Mouse (Mus musculus) B cell, adult 2 months (primary cell): Measurements from ENCODE around the gene C2cd4d.

ENCODE experiments used
- DNase-seq, 2 experiments: peaks; one replicate each; pipeline ENCODE4 v3.0.0; 2022

The C2cd4d gene

GRCm38 (mm10) chr3:94377028-94377923 lies 15.0 kb downstream of the C2cd4d start:
- no peak for DNase-seq

- no peak for DNase-seq
These were observed 17.7 kb downstream of the C2cd4d start for GRCm38 (mm10) chr3:94379831-94380510.

- no peak for DNase-seq
These were observed 20.1 kb downstream of the C2cd4d start for GRCm38 (mm10) chr3:94382308-94382707.

GRCm38 (mm10) chr3:94383476-94383875 lies 21.2 kb downstream of the C2cd4d start:
- DNase-seq: no peak

DNA sequence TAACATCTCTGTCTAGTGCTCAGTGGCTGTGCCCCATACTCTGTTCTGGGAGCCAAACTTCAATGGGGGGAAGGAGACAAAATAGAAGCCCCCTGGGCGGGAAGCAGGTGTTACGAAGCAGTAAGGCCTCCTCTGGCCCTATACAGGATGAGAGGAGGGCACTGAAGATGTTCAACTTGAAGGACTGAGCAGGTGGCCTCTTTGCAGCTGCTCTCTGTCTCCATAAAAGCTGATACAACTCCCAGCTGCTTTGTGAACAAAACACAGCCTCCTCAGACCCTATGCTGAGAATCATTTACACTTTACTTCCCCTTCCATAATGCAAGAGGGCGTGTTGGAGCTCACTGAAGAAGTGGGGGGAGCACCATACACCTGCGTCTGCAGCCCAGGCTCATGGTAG lies 24.4 kb downstream of the C2cd4d start:
- no peak for DNase-seq

GRCm38 (mm10) chr3:94387391-94387790 lies 25.2 kb downstream of the C2cd4d start:
- no peak for DNase-seq

- DNase-seq: no peak
These were observed 25.8 kb downstream of the C2cd4d start for GRCm38 (mm10) chr3:94388047-94388446.

- no peak for DNase-seq
These were observed 27.2 kb downstream of the C2cd4d start for GRCm38 (mm10) chr3:94389420-94389819.

DNA sequence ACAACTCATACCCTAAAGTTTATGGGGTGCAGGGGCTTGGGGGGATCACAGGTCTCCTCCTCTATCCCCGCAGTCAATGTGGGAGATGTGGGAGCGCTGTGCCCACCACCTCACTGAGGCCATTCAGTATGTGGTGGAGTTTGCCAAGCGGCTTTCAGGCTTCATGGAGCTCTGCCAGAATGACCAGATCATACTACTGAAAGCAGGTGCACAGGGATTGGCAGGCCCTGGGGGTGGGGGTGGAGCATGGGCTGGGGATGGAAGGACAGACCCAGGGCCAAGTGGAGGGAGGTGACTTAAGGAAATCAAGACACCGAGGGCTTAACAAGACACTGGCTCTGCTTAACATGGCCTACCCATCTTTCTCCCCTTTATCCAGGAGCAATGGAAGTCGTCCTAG lies 28.8 kb downstream of the C2cd4d start:
- no peak for DNase-seq

DNA sequence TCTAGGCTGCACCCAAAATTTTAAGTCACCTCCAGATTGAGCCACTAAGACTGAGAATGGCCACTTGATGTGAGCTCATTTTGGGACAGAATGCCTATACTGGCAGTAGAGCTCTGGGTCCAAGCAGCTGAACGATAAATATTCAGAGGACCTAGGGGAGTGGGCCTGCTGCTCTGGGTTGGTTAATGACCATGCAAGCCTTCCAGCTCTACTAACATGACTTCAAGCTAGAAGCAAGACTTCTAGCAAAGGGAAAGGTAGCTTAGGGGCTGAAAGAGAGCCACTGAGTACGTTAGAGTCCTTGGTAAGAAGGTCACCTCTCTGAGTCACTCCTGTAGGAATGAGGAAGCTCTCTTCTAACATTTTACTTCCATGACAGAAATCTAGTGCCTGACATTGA lies 29.9 kb downstream of the C2cd4d start:
- no peak for DNase-seq

DNA sequence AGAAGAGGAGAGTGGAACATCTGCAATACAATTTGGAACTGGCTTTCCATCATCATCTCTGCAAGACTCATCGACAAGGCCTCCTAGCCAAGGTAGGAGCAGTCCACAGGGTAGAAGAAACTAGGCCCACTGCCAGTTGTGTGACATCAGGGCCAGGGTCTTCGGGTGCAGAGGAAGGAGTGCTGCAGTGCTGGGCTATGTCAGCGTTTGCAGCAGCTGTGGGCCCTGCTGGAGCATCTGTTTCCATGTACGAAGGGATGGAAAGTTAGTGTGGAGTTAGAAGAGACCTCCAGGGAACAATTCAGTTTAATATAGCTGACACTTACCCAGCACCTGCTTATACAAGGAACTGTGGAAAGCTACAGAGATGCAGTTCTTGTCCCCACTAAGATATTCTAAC lies 30.8 kb downstream of the C2cd4d start:
- DNase-seq: no peak

- no peak for DNase-seq
These were observed 34.1 kb downstream of the C2cd4d start for GRCm38 (mm10) chr3:94396336-94396735.

DNA sequence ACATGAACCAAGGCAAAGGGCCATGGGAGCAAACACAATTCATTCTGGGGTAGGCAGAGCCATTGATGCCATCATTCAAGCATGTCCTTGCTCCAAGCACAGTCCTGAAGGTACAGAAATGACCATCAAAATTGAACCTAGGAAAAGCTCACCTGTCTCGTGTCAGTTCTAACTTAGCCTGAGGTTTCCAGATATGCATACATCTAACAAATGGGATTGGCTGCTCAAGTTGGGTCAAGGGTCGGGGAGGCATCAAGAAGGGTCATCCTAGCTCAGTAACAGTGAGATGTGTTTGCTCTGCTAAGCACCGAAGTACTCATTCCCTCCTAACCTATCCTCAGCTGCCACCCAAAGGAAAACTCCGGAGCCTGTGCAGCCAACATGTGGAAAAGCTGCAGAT lies 34.6 kb downstream of the C2cd4d start:
- DNase-seq: no peak

DNA sequence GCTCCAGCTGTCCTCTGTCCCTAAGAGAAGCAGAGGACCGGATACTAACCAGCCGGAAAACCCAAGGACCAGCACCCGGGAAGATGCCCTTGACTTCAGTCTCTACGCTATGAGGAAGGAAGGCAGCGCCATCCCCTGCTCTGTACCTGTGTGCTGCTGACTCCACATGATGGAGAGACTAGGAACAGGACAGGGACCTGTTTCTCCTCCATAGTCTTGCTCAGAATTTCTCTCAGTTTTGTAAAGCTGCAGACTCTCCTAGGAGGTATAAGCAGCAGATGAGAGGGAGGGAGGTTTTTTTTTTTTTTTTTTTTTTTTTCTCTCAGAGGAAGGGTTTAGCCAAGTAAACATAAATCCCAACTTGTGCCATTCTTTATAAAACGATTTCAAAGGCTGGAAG lies 36.0 kb downstream of the C2cd4d start, which contains the start of gene Lingo4:
Lingo4 (plus strand) TSS at position 301 of the 400 bp plus-strand sequence.
- DNase-seq: no peak

GRCm38 (mm10) chr3:94398943-94399481 lies 36.8 kb downstream of the C2cd4d start:
- no peak for DNase-seq

- no peak for DNase-seq
These were observed 37.5 kb downstream of the C2cd4d start for GRCm38 (mm10) chr3:94399663-94400310.

DNA sequence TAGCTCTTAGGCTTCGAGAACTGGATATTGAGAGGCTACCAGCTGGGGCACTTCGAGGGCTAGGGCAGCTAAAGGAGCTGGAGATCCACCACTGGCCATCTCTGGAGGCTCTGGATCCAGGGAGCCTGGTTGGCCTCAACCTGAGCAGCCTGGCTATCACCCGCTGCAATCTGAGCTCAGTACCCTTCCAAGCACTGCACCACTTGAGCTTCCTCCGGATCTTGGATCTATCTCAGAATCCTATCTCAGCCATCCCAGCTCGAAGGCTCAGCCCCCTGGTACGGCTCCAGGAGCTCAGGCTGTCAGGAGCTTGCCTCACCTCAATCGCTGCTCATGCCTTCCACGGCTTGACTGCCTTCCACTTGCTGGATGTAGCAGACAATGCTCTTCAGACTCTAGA lies 40.2 kb downstream of the C2cd4d start:
- DNase-seq: no peak

- no peak for DNase-seq
These were observed 42.3 kb downstream of the C2cd4d start for GRCm38 (mm10) chr3:94404366-94405054.

GRCm38 (mm10) chr3:94405561-94405960 lies 43.3 kb downstream of the C2cd4d start:
- DNase-seq: no peak

DNA sequence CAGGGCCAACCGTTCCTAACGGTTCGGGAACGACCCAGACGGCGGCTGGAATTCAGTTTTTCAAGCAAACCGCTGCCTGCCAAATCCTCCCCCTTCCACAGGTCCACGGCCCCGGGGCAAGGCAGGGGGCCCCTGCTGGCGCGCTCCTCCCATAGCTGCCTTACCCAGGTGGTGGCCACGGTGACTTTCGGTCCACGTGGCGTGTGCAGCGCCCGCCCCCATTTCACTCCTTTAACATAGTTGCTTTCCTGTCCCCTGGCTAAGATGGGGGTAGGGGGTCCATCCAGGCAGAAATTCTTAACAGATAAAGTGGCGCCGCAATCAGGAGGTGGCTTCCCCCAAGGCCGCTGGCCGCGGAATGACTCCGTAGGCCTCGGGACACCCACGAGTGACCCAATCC lies 50.3 kb downstream of the C2cd4d start:
- no peak for DNase-seq

DNA sequence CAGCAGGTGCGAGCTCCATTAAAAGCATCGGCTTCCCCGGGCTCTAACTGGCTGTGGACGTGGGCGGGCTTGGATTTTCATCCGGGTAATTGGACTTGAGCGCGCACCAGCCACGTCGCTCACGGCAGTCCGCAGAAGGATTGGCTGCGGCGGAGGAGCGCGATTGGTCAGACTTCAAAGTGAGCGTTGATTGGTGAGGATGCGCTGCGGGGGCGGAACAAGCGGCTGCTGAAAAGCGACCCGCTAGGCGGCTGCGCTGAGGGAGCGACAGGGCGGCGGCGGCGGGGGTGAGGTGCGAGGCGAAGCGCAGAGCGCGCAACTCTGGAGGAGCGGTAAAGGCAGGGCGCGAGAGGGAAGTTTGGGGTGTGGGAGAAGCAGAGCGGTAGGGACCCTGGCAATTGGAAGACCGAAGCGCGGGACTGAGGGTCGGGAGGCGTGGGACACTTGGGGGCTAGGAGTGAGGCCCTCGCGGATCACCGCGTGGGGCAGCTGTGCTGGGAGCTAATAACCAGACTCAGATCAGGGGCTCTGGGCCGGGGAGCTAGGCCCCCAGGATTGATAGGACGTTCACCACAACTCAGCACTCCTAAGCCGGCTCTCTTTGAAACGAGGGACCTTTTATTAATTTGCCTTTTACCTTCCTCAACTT lies 50.9 kb downstream of the C2cd4d start, which contains the start of gene Tdrkh:
Tdrkh (plus strand) TSS at position 243 of the 649 bp plus-strand sequence.
- peak; percentile 88 to 90 for DNase-seq
